In genomic region chr2:34599606-34600255, GRCm38 (mm10) we compare ENCODE assay signal across 13 mouse cellular contexts.
"Had no signal": no experiment of that assay in that cellular context is flagged by ENCODE, and none has a peak within 500 bp of the region (broad histone marks: within the 10 kb centered on the region; RNA-seq: fewer than 3 reads in every experiment).

No protein-coding gene starts in this region.

- H3K9ac ChIP-seq: limb, embryonic 15.5 days; liver, embryonic 12.5 days; lung, embryonic 14.5 days; midbrain, embryonic 12.5 days; neural tube, embryonic 13.5 days had no signal

- DNase-seq: kidney, postnatal 25 days; layer of hippocampus, postnatal 36 days; lung, embryonic 14.5 days; lung, postnatal 10 days; lung, postnatal 4 days; right cerebral cortex, postnatal 14 days; thymus, postnatal 4 days had no signal

- H3K4me3 ChIP-seq: limb, embryonic 15.5 days; liver, embryonic 12.5 days; midbrain, embryonic 12.5 days; neural tube, embryonic 13.5 days had no signal

- H3K27ac ChIP-seq: limb, embryonic 15.5 days; liver, embryonic 12.5 days; midbrain, embryonic 12.5 days; stomach, postnatal 0 days had no signal

- H3K9me3 ChIP-seq: limb, embryonic 15.5 days; liver, embryonic 12.5 days; midbrain, embryonic 12.5 days; neural tube, embryonic 13.5 days had no signal

- H3K4me2 ChIP-seq: limb, embryonic 15.5 days; liver, embryonic 12.5 days; lung, embryonic 14.5 days; midbrain, embryonic 12.5 days; neural tube, embryonic 13.5 days had no signal

- H3K27me3 ChIP-seq: limb, embryonic 15.5 days; liver, embryonic 12.5 days; neural tube, embryonic 13.5 days had no signal

- H3K4me1 ChIP-seq: liver, embryonic 12.5 days had no signal

- H3K36me3 ChIP-seq: midbrain, embryonic 12.5 days had no signal

- ATAC-seq: liver, embryonic 12.5 days; midbrain, embryonic 16.5 days had no signal
